Comparison of ENCODE assay signal across 30 mouse cellular contexts in the genomic region with DNA sequence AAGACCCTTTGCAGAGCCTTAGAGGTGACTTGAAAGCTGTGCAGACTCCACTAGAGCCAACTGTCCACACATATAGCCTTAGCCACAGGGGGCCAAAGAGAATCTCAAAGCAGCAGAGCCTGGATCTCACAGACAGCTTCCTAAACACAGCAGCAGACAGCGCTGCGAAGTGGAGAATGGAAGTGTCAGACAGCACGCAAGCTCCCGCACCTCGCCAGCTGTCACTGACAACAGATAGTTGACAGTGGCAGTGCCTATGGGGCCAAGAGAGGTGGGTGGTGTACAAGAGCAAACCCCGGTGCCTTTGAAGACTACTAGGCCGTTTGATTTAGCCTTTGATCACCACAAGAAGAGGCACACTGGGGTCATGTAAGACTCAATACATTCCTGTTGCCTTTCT. TPM values are rescaled to one million over a fixed set of nuclear protein-coding genes. Genes with fewer than 3 reads are reported as not detected.
DNase-seq lines count a peak whose midpoint lies in the region; ATAC-seq lines count a peak whose summit lies in the region.
"Had no signal": no experiment of that assay in that cellular context is flagged by ENCODE, and none has a peak within 500 bp of the region (broad histone marks: within the 10 kb centered on the region; RNA-seq: fewer than 3 reads in every experiment).

No protein-coding gene starts in this region.

- ATAC-seq in forebrain, embryonic 13.5 days: peak; percentile 41; the same call in 1 of the 2 replicates
- no peak for ATAC-seq in forebrain, embryonic 11.5 days (replicated peaks; ENCODE audit: low FRiP score)
- ATAC-seq in hindbrain, embryonic 16.5 days: peak; percentile 19; the same call in 1 of the 2 replicates
- ATAC-seq: inflammation-experienced regulatory T-cells, adult 6 months; intestine, embryonic 16.5 days had no signal

- WGBS in forebrain, embryonic 13.5 days: 71% methylated on average over 7 of the region's 7 CpGs
- 77% methylated on average over 7 of the region's 7 CpGs for WGBS in forebrain, embryonic 11.5 days
- 67% methylated on average over 7 of the region's 7 CpGs for WGBS in hindbrain, embryonic 16.5 days
- WGBS in hindbrain, embryonic 10.5 days: 81% methylated on average over 7 of the region's 7 CpGs

- no peaks in the 10 kb centered on the region for H3K27me3 ChIP-seq in forebrain, embryonic 13.5 days
- H3K27me3 ChIP-seq in forebrain, embryonic 11.5 days (ENCODE audit: control insufficient read depth, insufficient read depth, low read length): no peaks in the 10 kb centered on the region
- no peaks in the 10 kb centered on the region for H3K27me3 ChIP-seq in hindbrain, embryonic 16.5 days (replicated peaks; ENCODE audit: control insufficient read depth, insufficient read depth, low read length)
- peaks cover 7% of the 10 kb centered on the region; the same call in 1 of the 2 replicates for H3K27me3 ChIP-seq in hindbrain, embryonic 10.5 days (ENCODE audit: insufficient read depth, poor library complexity, severe bottlenecking)
- H3K27me3 ChIP-seq: hindbrain, embryonic 15.5 days had no signal

- no peak overlapping the region for H3K4me2 ChIP-seq in forebrain, embryonic 13.5 days
- H3K4me2 ChIP-seq in forebrain, embryonic 11.5 days (ENCODE audit: low read depth, low read length, severe bottlenecking): no peak overlapping the region
- no peak overlapping the region for H3K4me2 ChIP-seq in hindbrain, embryonic 16.5 days (ENCODE audit: low read length)
- H3K4me2 ChIP-seq: embryonic facial prominence, embryonic 13.5 days; heart, embryonic 12.5 days; heart, embryonic 15.5 days; hindbrain, embryonic 12.5 days; hindbrain, embryonic 15.5 days had no signal

- H3K4me1 ChIP-seq in forebrain, embryonic 13.5 days: peaks cover 13% of the 10 kb centered on the region
- no peaks in the 10 kb centered on the region for H3K4me1 ChIP-seq in forebrain, embryonic 11.5 days (replicated peaks; ENCODE audit: control insufficient read depth, insufficient read depth, low read length)
- peaks cover 4% of the 10 kb centered on the region for H3K4me1 ChIP-seq in hindbrain, embryonic 16.5 days (ENCODE audit: control insufficient read depth, insufficient read depth, low read depth, low read length)
- H3K4me1 ChIP-seq in hindbrain, embryonic 10.5 days (replicated peaks): peaks cover 16% of the 10 kb centered on the region
- H3K4me1 ChIP-seq: embryonic facial prominence, embryonic 10.5 days; embryonic facial prominence, embryonic 13.5 days; heart, embryonic 12.5 days; heart, embryonic 15.5 days had no signal

- H3K9ac ChIP-seq in forebrain, embryonic 13.5 days: no peak overlapping the region
- H3K9ac ChIP-seq in forebrain, embryonic 11.5 days (ENCODE audit: low read length): no peak overlapping the region
- no peak overlapping the region for H3K9ac ChIP-seq in hindbrain, embryonic 16.5 days (ENCODE audit: low read depth, low read length)
- H3K9ac ChIP-seq: embryonic facial prominence, embryonic 13.5 days; heart, embryonic 12.5 days; heart, embryonic 15.5 days; hindbrain, embryonic 12.5 days; hindbrain, embryonic 15.5 days had no signal

- no peak overlapping the region for H3K4me3 ChIP-seq in forebrain, embryonic 13.5 days
- H3K4me3 ChIP-seq in forebrain, embryonic 11.5 days (ENCODE audit: low read depth, low read length): no peak overlapping the region
- no peak overlapping the region for H3K4me3 ChIP-seq in hindbrain, embryonic 16.5 days (ENCODE audit: low read length)
- no peak overlapping the region for H3K4me3 ChIP-seq in hindbrain, embryonic 10.5 days
- H3K4me3 ChIP-seq: embryonic facial prominence, embryonic 10.5 days; embryonic facial prominence, embryonic 13.5 days; erythroblast, embryonic 14.5 days; heart, embryonic 12.5 days; heart, embryonic 15.5 days; hindbrain, embryonic 12.5 days; hindbrain, embryonic 15.5 days had no signal

- H3K36me3 ChIP-seq in forebrain, embryonic 13.5 days (ENCODE audit: poor library complexity, severe bottlenecking): no peaks in the 10 kb centered on the region
- no peaks in the 10 kb centered on the region for H3K36me3 ChIP-seq in forebrain, embryonic 11.5 days (ENCODE audit: control insufficient read depth, insufficient read depth, low read length)
- H3K36me3 ChIP-seq in hindbrain, embryonic 16.5 days (ENCODE audit: control insufficient read depth, insufficient read depth, low read length): no peaks in the 10 kb centered on the region
- H3K36me3 ChIP-seq in hindbrain, embryonic 10.5 days: no peaks in the 10 kb centered on the region
- H3K36me3 ChIP-seq: embryonic facial prominence, embryonic 10.5 days; embryonic facial prominence, embryonic 13.5 days; G1E; heart, embryonic 12.5 days; heart, embryonic 15.5 days; hindbrain, embryonic 12.5 days; hindbrain, embryonic 15.5 days had no signal

- no peak for DNase-seq in forebrain, embryonic 11.5 days (ENCODE audit: low spot score)
- DNase-seq in hindbrain, embryonic 10.5 days (ENCODE audit: low spot score): no peak
- DNase-seq in right cerebral cortex, adult 18-20 months: peak; percentile 15
- DNase-seq in right cerebral cortex, postnatal 4 days: no peak
- peak; percentile 47 for DNase-seq in brain, adult 2 months (ENCODE audit: low read depth, low spot score)
- no peak for DNase-seq in MN1 (ENCODE audit: low spot score)
- DNase-seq: adrenal gland, adult 2 months; adrenal gland, postnatal 14 days; B cell, adult 2 months; cerebellum, adult 18-20 months; cerebellum, adult 9-11 months; cerebellum, postnatal 36 days; embryo, embryonic 11 days; gastrocnemius, postnatal 25 days; heart, adult 18-20 months; heart, postnatal 10 days; heart, postnatal 36 days; kidney, adult 18-20 months had no signal

- no peak overlapping the region for H3K27ac ChIP-seq in forebrain, embryonic 13.5 days
- no peak overlapping the region for H3K27ac ChIP-seq in forebrain, embryonic 11.5 days (ENCODE audit: low read depth, low read length)
- no peak overlapping the region for H3K27ac ChIP-seq in hindbrain, embryonic 16.5 days (ENCODE audit: low read depth, low read length)
- H3K27ac ChIP-seq in hindbrain, embryonic 10.5 days: no peak overlapping the region
- H3K27ac ChIP-seq: embryonic facial prominence, embryonic 10.5 days; embryonic facial prominence, embryonic 13.5 days; heart, embryonic 15.5 days; hindbrain, embryonic 12.5 days; hindbrain, embryonic 15.5 days had no signal

- H3K9me3 ChIP-seq in forebrain, embryonic 13.5 days (replicated peaks): no peaks in the 10 kb centered on the region
- no peaks in the 10 kb centered on the region for H3K9me3 ChIP-seq in forebrain, embryonic 11.5 days (ENCODE audit: control insufficient read depth, low read length)
- no peaks in the 10 kb centered on the region for H3K9me3 ChIP-seq in hindbrain, embryonic 16.5 days (ENCODE audit: control insufficient read depth, low read length)
- H3K9me3 ChIP-seq in hindbrain, embryonic 10.5 days: no peaks in the 10 kb centered on the region
- H3K9me3 ChIP-seq: embryonic facial prominence, embryonic 10.5 days; embryonic facial prominence, embryonic 13.5 days; G1E; heart, embryonic 12.5 days; heart, embryonic 15.5 days; hindbrain, embryonic 12.5 days; hindbrain, embryonic 15.5 days had no signal

RNA-seq across cellular contexts. Expression of a gene that starts 41.4 kb away (rescaled TPM):
- polyA plus RNA-seq in forebrain, embryonic 13.5 days (2015; fragmentation: Nextera tagmentation; extraction: Ambion mirVana): 4.5 and 4.8 TPM in 2 replicates
- polyA plus RNA-seq in forebrain, embryonic 11.5 days (2014; fragmentation: Nextera tagmentation; extraction: Ambion mirVana): 5.5 and 5.8 TPM in 2 replicates
- polyA plus RNA-seq in hindbrain, embryonic 16.5 days (2015; fragmentation: Nextera tagmentation; extraction: Ambion mirVana): 4.3 and 4.4 TPM in 2 replicates
- 3.3 and 3.5 TPM in 2 replicates for polyA plus RNA-seq in hindbrain, embryonic 10.5 days (2016; fragmentation: Nextera tagmentation; extraction: Ambion mirVana)

Comparison
In these comparisons a context has a peak if more than half of its experiments do, and no peak if none do; other contexts are left out.
1. DNase-seq: peak in right cerebral cortex, adult 18-20 months (single experiment) and brain, adult 2 months (single experiment); none in forebrain, embryonic 11.5 days (single experiment), hindbrain, embryonic 10.5 days (single experiment), right cerebral cortex, postnatal 4 days (single experiment) and MN1 (single experiment).